8 mouse cellular contexts compared by ENCODE assay signal in the genomic region with DNA sequence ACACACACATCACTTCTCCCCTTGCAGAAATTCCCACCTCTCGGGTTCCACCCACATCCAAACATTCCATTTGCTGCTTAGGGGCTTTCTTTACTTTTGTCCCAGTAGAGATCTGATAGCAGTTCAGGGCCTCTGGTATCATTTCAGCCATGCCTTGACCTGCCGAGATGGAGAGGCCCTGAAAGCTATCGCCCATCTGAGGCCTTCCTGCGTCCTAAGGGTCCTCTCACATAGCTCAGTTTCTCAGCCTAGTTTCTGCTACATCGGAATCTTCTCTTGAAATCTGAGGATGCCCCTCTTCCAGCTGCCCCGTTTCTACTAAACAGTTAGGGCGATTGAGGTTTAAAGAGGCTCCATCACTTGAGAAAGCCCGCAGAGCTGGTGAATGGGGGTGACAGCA. TPM values are rescaled to one million over a fixed set of nuclear protein-coding genes. Genes with fewer than 3 reads are reported as not detected.
DNase-seq lines count a peak whose midpoint lies in the region; ATAC-seq lines count a peak whose summit lies in the region.

No protein-coding gene starts in this region.

- H3K36me3 ChIP-seq in megakaryocyte, embryonic 14.5 days (replicated peaks; ENCODE audit: low read length): peaks cover 8% of the 10 kb centered on the region
- no peaks in the 10 kb centered on the region for H3K36me3 ChIP-seq in forebrain, embryonic 11.5 days (ENCODE audit: control insufficient read depth, insufficient read depth, low read length)
- H3K36me3 ChIP-seq in limb, embryonic 10.5 days: peaks cover 6% of the 10 kb centered on the region
- H3K36me3 ChIP-seq in neural tube, embryonic 13.5 days: no peaks in the 10 kb centered on the region

- peak overlapping the region; percentile 92 for H3K4me3 ChIP-seq in megakaryocyte, embryonic 14.5 days (replicated peaks)
- peak overlapping the region; percentile 49; the same call in 1 of the 2 replicates for H3K4me3 ChIP-seq in forebrain, embryonic 11.5 days (ENCODE audit: low read depth, low read length)
- peak overlapping the region; percentile 63 for H3K4me3 ChIP-seq in limb, embryonic 10.5 days
- peak overlapping the region; percentile 45 for H3K4me3 ChIP-seq in neural tube, embryonic 13.5 days

- H3K4me1 ChIP-seq in megakaryocyte, embryonic 14.5 days: peaks cover 65% of the 10 kb centered on the region
- H3K4me1 ChIP-seq in forebrain, embryonic 11.5 days (replicated peaks; ENCODE audit: control insufficient read depth, insufficient read depth, low read length): peaks cover 14% of the 10 kb centered on the region
- peaks cover 84% of the 10 kb centered on the region for H3K4me1 ChIP-seq in limb, embryonic 10.5 days
- peaks cover 65% of the 10 kb centered on the region for H3K4me1 ChIP-seq in neural tube, embryonic 13.5 days (replicated peaks)

- no peak overlapping the region; the same call in 1 of the 2 replicates for H3K9ac ChIP-seq in forebrain, embryonic 11.5 days (ENCODE audit: low read length)
- peak overlapping the region; percentile 65; the same call in 1 of the 2 replicates for H3K9ac ChIP-seq in neural tube, embryonic 13.5 days

- H3K9me3 ChIP-seq in megakaryocyte, embryonic 14.5 days: no peaks in the 10 kb centered on the region
- H3K9me3 ChIP-seq in forebrain, embryonic 11.5 days (ENCODE audit: control insufficient read depth, low read length): no peaks in the 10 kb centered on the region
- H3K9me3 ChIP-seq in limb, embryonic 10.5 days (replicated peaks): no peaks in the 10 kb centered on the region
- no peaks in the 10 kb centered on the region for H3K9me3 ChIP-seq in neural tube, embryonic 13.5 days

- no peak overlapping the region for H3K27ac ChIP-seq in forebrain, embryonic 11.5 days (ENCODE audit: low read depth, low read length)
- H3K27ac ChIP-seq in limb, embryonic 10.5 days: no peak overlapping the region
- no peak overlapping the region for H3K27ac ChIP-seq in neural tube, embryonic 13.5 days (replicated peaks)

- peaks cover 92% of the 10 kb centered on the region for H3K27me3 ChIP-seq in megakaryocyte, embryonic 14.5 days (replicated peaks)
- peaks cover 19% of the 10 kb centered on the region for H3K27me3 ChIP-seq in forebrain, embryonic 11.5 days (ENCODE audit: control insufficient read depth, insufficient read depth, low read length)
- peaks cover 65% of the 10 kb centered on the region for H3K27me3 ChIP-seq in limb, embryonic 10.5 days (ENCODE audit: low read depth, poor library complexity, severe bottlenecking)
- peaks cover 18% of the 10 kb centered on the region for H3K27me3 ChIP-seq in neural tube, embryonic 13.5 days

- WGBS in forebrain, embryonic 11.5 days: 52% methylated on average over 8 of the region's 8 CpGs
- WGBS in limb, embryonic 10.5 days: 49% methylated on average over 8 of the region's 8 CpGs
- 49% methylated on average over 8 of the region's 8 CpGs for WGBS in neural tube, embryonic 13.5 days

- no peak for DNase-seq in forebrain, embryonic 11.5 days (ENCODE audit: low spot score)
- DNase-seq in limb, embryonic 10.5 days (ENCODE audit: low spot score): no peak
- DNase-seq in layer of hippocampus, postnatal 25 days (ENCODE audit: extremely low spot score in 1 of 2, low spot score in 1 of 2): no peak
- no peak for DNase-seq in embryo, embryonic 9.5 days (ENCODE audit: extremely low spot score)
- no peak for DNase-seq in testis, postnatal 14 days (ENCODE audit: low spot score)

- ATAC-seq in megakaryocyte, adult 5-6 weeks (ENCODE audit: poor library complexity, severe bottlenecking): no peak
- ATAC-seq in forebrain, embryonic 11.5 days (replicated peaks; ENCODE audit: low FRiP score): no peak
- no peak for ATAC-seq in neural tube, embryonic 13.5 days (ENCODE audit: low read depth)

- peak overlapping the region; percentile 98 for H3K4me2 ChIP-seq in forebrain, embryonic 11.5 days (ENCODE audit: low read depth, low read length, severe bottlenecking)
- H3K4me2 ChIP-seq in neural tube, embryonic 13.5 days: peak overlapping the region; percentile 80

RNA-seq across cellular contexts. Expression of a gene that starts 5.2 kb away (rescaled TPM):
- polyA plus RNA-seq in megakaryocyte, embryonic 14.5 days (2012; ENCODE audit: insufficient read depth, low replicate concordance): 24.7 TPM in 1 of 2 replicates, not detected in the other
- 23.8 and 31.2 TPM in 2 replicates for total RNA-seq in megakaryocyte, adult 5-6 weeks (2015)
- 22.9 and 32.6 TPM in 2 replicates for total RNA-seq in megakaryocyte, adult 5-6 weeks (2017)
- 56.7 TPM in 2 replicates for polyA plus RNA-seq in forebrain, embryonic 11.5 days (2014; fragmentation: Nextera tagmentation; extraction: Ambion mirVana)
- 40.3 and 41.6 TPM in 2 replicates for polyA plus RNA-seq in limb, embryonic 10.5 days (2016; fragmentation: Nextera tagmentation; extraction: Ambion mirVana)
- polyA plus RNA-seq in neural tube, embryonic 13.5 days (2015; fragmentation: Nextera tagmentation; extraction: Ambion mirVana): 40.1 and 41.6 TPM in 2 replicates
- total RNA-seq in layer of hippocampus, postnatal 25 days (2021): 10 to 100 TPM; 19.0 to 19.9 TPM

RNA-seq across cellular contexts. Expression of a gene that starts 7.7 kb away (rescaled TPM):
- polyA plus RNA-seq in megakaryocyte, embryonic 14.5 days (2012; ENCODE audit: insufficient read depth, low replicate concordance): not detected in 2 replicates
- total RNA-seq in megakaryocyte, adult 5-6 weeks (2015): not detected in 2 replicates
- total RNA-seq in megakaryocyte, adult 5-6 weeks (2017): not detected in 2 replicates
- polyA plus RNA-seq in forebrain, embryonic 11.5 days (2014; fragmentation: Nextera tagmentation; extraction: Ambion mirVana): not detected in 2 replicates
- 1.2 TPM in 1 of 2 replicates, not detected in the other for polyA plus RNA-seq in limb, embryonic 10.5 days (2016; fragmentation: Nextera tagmentation; extraction: Ambion mirVana)
- 1.6 and 3.6 TPM in 2 replicates for polyA plus RNA-seq in neural tube, embryonic 13.5 days (2015; fragmentation: Nextera tagmentation; extraction: Ambion mirVana)
- total RNA-seq in layer of hippocampus, postnatal 25 days (2021): not detected

RNA-seq across cellular contexts. Expression of a gene that starts 21.1 kb away (rescaled TPM):
- polyA plus RNA-seq in megakaryocyte, embryonic 14.5 days (2012; ENCODE audit: insufficient read depth, low replicate concordance): 292 and 435 TPM in 2 replicates
- total RNA-seq in megakaryocyte, adult 5-6 weeks (2015): 448 and 487 TPM in 2 replicates
- total RNA-seq in megakaryocyte, adult 5-6 weeks (2017): 829 and 973 TPM in 2 replicates
- polyA plus RNA-seq in forebrain, embryonic 11.5 days (2014; fragmentation: Nextera tagmentation; extraction: Ambion mirVana): 1,787 and 1,872 TPM in 2 replicates
- polyA plus RNA-seq in limb, embryonic 10.5 days (2016; fragmentation: Nextera tagmentation; extraction: Ambion mirVana): 2,007 and 2,405 TPM in 2 replicates
- polyA plus RNA-seq in neural tube, embryonic 13.5 days (2015; fragmentation: Nextera tagmentation; extraction: Ambion mirVana): 1,589 and 1,622 TPM in 2 replicates
- total RNA-seq in layer of hippocampus, postnatal 25 days (2021): 1,000 to 10,000 TPM; 1,671 to 1,815 TPM

RNA-seq across cellular contexts. Expression of a gene that starts 30.5 kb away (rescaled TPM):
- polyA plus RNA-seq in megakaryocyte, embryonic 14.5 days (2012; ENCODE audit: insufficient read depth, low replicate concordance): 24.8 and 30.6 TPM in 2 replicates
- total RNA-seq in megakaryocyte, adult 5-6 weeks (2015): 33.7 and 44.9 TPM in 2 replicates
- total RNA-seq in megakaryocyte, adult 5-6 weeks (2017): 48.2 and 52.2 TPM in 2 replicates
- polyA plus RNA-seq in forebrain, embryonic 11.5 days (2014; fragmentation: Nextera tagmentation; extraction: Ambion mirVana): 103 and 105 TPM in 2 replicates
- polyA plus RNA-seq in limb, embryonic 10.5 days (2016; fragmentation: Nextera tagmentation; extraction: Ambion mirVana): 102 and 105 TPM in 2 replicates
- polyA plus RNA-seq in neural tube, embryonic 13.5 days (2015; fragmentation: Nextera tagmentation; extraction: Ambion mirVana): 75.0 and 84.2 TPM in 2 replicates
- total RNA-seq in layer of hippocampus, postnatal 25 days (2021): 10 to 100 TPM; 36.1 to 38.7 TPM

RNA-seq across cellular contexts. Expression of a gene that starts 38.7 kb away (rescaled TPM):
- polyA plus RNA-seq in megakaryocyte, embryonic 14.5 days (2012; ENCODE audit: insufficient read depth, low replicate concordance): 9.1 and 12.3 TPM in 2 replicates
- 10.4 and 11.1 TPM in 2 replicates for total RNA-seq in megakaryocyte, adult 5-6 weeks (2015)
- total RNA-seq in megakaryocyte, adult 5-6 weeks (2017): 13.4 and 14.0 TPM in 2 replicates
- 5.9 and 6.0 TPM in 2 replicates for polyA plus RNA-seq in forebrain, embryonic 11.5 days (2014; fragmentation: Nextera tagmentation; extraction: Ambion mirVana)
- polyA plus RNA-seq in limb, embryonic 10.5 days (2016; fragmentation: Nextera tagmentation; extraction: Ambion mirVana): 5.1 and 5.2 TPM in 2 replicates
- polyA plus RNA-seq in neural tube, embryonic 13.5 days (2015; fragmentation: Nextera tagmentation; extraction: Ambion mirVana): 5.3 and 5.6 TPM in 2 replicates
- total RNA-seq in layer of hippocampus, postnatal 25 days (2021): 1 to 10 TPM; 2.6 to 3.2 TPM
